Mouse (Mus musculus): ENCODE measurements around the gene Zfp275.

Gene Zfp275

GRCm38 (mm10) chrX:73401616-73402015 is 59.2 kb downstream of the Zfp275 start:
- intact Hi-C loops (cut with DNase I), result no loop called here
